Comparison of ENCODE assay signal across 27 mouse cellular contexts in the genomic region with DNA sequence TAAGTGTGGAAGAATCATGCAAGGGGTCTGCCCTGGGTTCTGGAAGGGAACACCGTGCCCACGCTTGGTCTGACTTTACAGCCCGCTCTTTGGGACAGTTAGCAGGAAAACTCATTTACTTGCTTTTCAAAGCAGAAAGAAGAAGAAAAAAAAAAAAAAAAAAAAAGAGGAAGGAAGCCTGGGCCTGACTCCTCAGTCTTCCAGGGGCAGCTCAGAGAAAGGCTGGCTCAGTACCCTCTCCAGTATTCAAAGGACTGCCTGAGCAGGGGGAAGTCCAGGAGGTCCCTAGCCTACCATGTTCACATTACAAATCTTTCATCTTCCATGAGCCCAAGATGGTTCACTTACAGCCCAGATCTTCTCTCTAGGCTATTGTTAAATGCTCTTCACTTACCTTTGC. TPM values are rescaled to one million over a fixed set of nuclear protein-coding genes. Genes with fewer than 3 reads are reported as not detected.
DNase-seq lines count a peak whose midpoint lies in the region; ATAC-seq and TF ChIP-seq lines count a peak whose summit lies in the region.
"Had no signal": no experiment of that assay in that cellular context is flagged by ENCODE, and none has a peak within 500 bp of the region (broad histone marks: within the 10 kb centered on the region; RNA-seq: fewer than 3 reads in every experiment).

No protein-coding gene starts in this region.

- H3K4me3 ChIP-seq in CH12.LX (replicated peaks in 1 of 3; ENCODE audit: low read depth in 2 of 3, low read length in 2 of 3, poor library complexity in 1 of 3) = no peak overlapping the region
- no peak overlapping the region for H3K4me3 ChIP-seq in bone marrow macrophage, adult 2 months (ENCODE audit: insufficient read depth, low read length)
- no peak overlapping the region for H3K4me3 ChIP-seq in hindbrain, embryonic 12.5 days
- H3K4me3 ChIP-seq: embryonic facial prominence, embryonic 13.5 days; embryonic facial prominence, embryonic 15.5 days; erythroblast, embryonic 14.5 days; forebrain, embryonic 10.5 days; forebrain, embryonic 12.5 days had no signal

- no peak for TF ChIP-seq EP300 in CH12.LX (IDR thresholded peaks at IDR 0.05; ENCODE audit: low read length)

- no peak for TF ChIP-seq POLR2A in CH12.LX (IDR thresholded peaks at IDR 0.05; ENCODE audit: low read depth, low read length)
- no peak for TF ChIP-seq POLR2A in bone marrow macrophage, adult 2 months (IDR thresholded peaks at IDR 0.05; ENCODE audit: borderline replicate concordance, low read depth, low read length)

- dilution Hi-C loops in CH12.LX (cut with MboI; ENCODE audit: extremely low pct_ligation_motif_present, extremely low pct_unique_long_range_greater_than_20kb, low sequenced_read_pairs) = no loop called here

- H3K9ac ChIP-seq in CH12.LX (ENCODE audit: insufficient read depth, low read depth) = no peak overlapping the region
- no peak overlapping the region for H3K9ac ChIP-seq in hindbrain, embryonic 12.5 days
- H3K9ac ChIP-seq: embryonic facial prominence, embryonic 13.5 days; embryonic facial prominence, embryonic 15.5 days; forebrain, embryonic 12.5 days had no signal

- 90% methylated on average over 3 of the region's 3 CpGs for WGBS in hindbrain, embryonic 12.5 days

- H3K4me1 ChIP-seq in CH12.LX (ENCODE audit: control insufficient read depth in 1 of 2, insufficient read depth in 2 of 2) = peaks cover 0 to 7% of the 10 kb centered on the region in 2 experiments; a peak in 3 of 4 replicates
- H3K4me1 ChIP-seq in bone marrow macrophage, adult 2 months (ENCODE audit: control insufficient read depth, insufficient read depth, low read length) = peaks cover 11% of the 10 kb centered on the region
- H3K4me1 ChIP-seq in hindbrain, embryonic 12.5 days = no peaks in the 10 kb centered on the region
- H3K4me1 ChIP-seq: embryonic facial prominence, embryonic 13.5 days; embryonic facial prominence, embryonic 15.5 days; forebrain, embryonic 10.5 days; forebrain, embryonic 12.5 days had no signal

- no peak overlapping the region for H3K27ac ChIP-seq in CH12.LX (ENCODE audit: insufficient read depth, low read depth)
- peak overlapping the region; percentile 72 for H3K27ac ChIP-seq in bone marrow macrophage, adult 2 months (ENCODE audit: insufficient read depth, low read depth, low read length)
- no peak overlapping the region for H3K27ac ChIP-seq in hindbrain, embryonic 12.5 days
- H3K27ac ChIP-seq: embryonic facial prominence, embryonic 13.5 days; embryonic facial prominence, embryonic 15.5 days; forebrain, embryonic 10.5 days; forebrain, embryonic 12.5 days had no signal

- ATAC-seq in granulocyte monocyte progenitor cell, adult 5-6 weeks (replicated peaks; ENCODE audit: poor library complexity, severe bottlenecking) = peak; percentile 88
- ATAC-seq in megakaryocyte, adult 5-6 weeks (ENCODE audit: poor library complexity, severe bottlenecking) = 0 out of 2 replicates have a peak, but pooled peaks have one; percentile 35
- ATAC-seq in hindbrain, embryonic 12.5 days (ENCODE audit: low FRiP score) = no peak
- ATAC-seq: activated CD4-positive, CD25-positive, alpha-beta regulatory T cell, adult 4 months; CD4-positive, CD25-positive, alpha-beta regulatory T cell, adult 4 months; forebrain, embryonic 14.5 days; forebrain, embryonic 16.5 days; Patski had no signal

- no peaks in the 10 kb centered on the region for H3K27me3 ChIP-seq in CH12.LX (replicated peaks)
- no peaks in the 10 kb centered on the region for H3K27me3 ChIP-seq in hindbrain, embryonic 12.5 days
- H3K27me3 ChIP-seq: embryonic facial prominence, embryonic 13.5 days; embryonic facial prominence, embryonic 15.5 days; forebrain, embryonic 12.5 days; Patski had no signal

- H3K9me3 ChIP-seq in CH12.LX (replicated peaks; ENCODE audit: low read length) = peaks cover 7% of the 10 kb centered on the region
- 0 out of 2 replicates have a peak, but pooled peaks cover 1% of the 10 kb centered on the region for H3K9me3 ChIP-seq in hindbrain, embryonic 12.5 days (replicated peaks)
- H3K9me3 ChIP-seq: embryonic facial prominence, embryonic 15.5 days had no signal

- TF ChIP-seq CTCF in CH12.LX (conservative IDR thresholded peaks at IDR 0.05 in 1 of 2, IDR thresholded peaks at IDR 0.05 in 1 of 2; ENCODE audit: low read depth in 2 of 2, low read length in 2 of 2) = no peak
- no peak for TF ChIP-seq CTCF in bone marrow macrophage, adult 2 months (IDR thresholded peaks at IDR 0.05; ENCODE audit: low read depth, low read length)

- DNase-seq in CH12.LX (ENCODE audit: extremely low read depth) = no peak
- no peak for DNase-seq in heart, adult 11 months
- no peak for DNase-seq in embryo, embryonic 11 days
- no peak for DNase-seq in right cerebral cortex, adult 2 months (ENCODE audit: low spot score in 2 of 2)
- DNase-seq: adrenal gland, adult 8-10 months; adrenal gland, postnatal 14 days; adrenal gland, postnatal 36 days; B cell, adult 2 months; cerebellum, adult 11 months; cerebellum, adult 18-20 months; cerebellum, adult 8-10 months; cerebellum, postnatal 10 days; cerebellum, postnatal 36 days had no signal

- no peaks in the 10 kb centered on the region for H3K79me2 ChIP-seq in CH12.LX (replicated peaks; ENCODE audit: control insufficient read depth, extremely low read depth, insufficient read depth, poor library complexity, severe bottlenecking)

- in situ Hi-C loops in CH12.LX (cut with MboI; ENCODE audit: low pct_ligation_motif_present, low pct_unique_long_range_greater_than_20kb, low sequenced_read_pairs) = no loop called here

- H3K36me3 ChIP-seq in CH12.LX (replicated peaks in 1 of 2; ENCODE audit: control insufficient read depth in 1 of 2, insufficient read depth in 1 of 2, low read length in 1 of 2) = no peaks in the 10 kb centered on the region
- H3K36me3 ChIP-seq in hindbrain, embryonic 12.5 days = no peaks in the 10 kb centered on the region
- H3K36me3 ChIP-seq: embryonic facial prominence, embryonic 13.5 days; embryonic facial prominence, embryonic 15.5 days; forebrain, embryonic 10.5 days; forebrain, embryonic 12.5 days had no signal

- no peak overlapping the region for H3K4me2 ChIP-seq in CH12.LX (ENCODE audit: insufficient read depth, low read depth, poor library complexity, severe bottlenecking)
- H3K4me2 ChIP-seq in hindbrain, embryonic 12.5 days (replicated peaks) = no peak overlapping the region
- H3K4me2 ChIP-seq: embryonic facial prominence, embryonic 13.5 days; embryonic facial prominence, embryonic 15.5 days; forebrain, embryonic 12.5 days had no signal

- no peak for TF ChIP-seq RAD21 in CH12.LX (IDR thresholded peaks at IDR 0.05; ENCODE audit: low read depth, low read length)

TF ChIP-seq in CH12.LX, 34 proteins besides CTCF, POLR2A, EP300 and RAD21:
- TF ChIP-seq NRF1 (IDR thresholded peaks at IDR 0.05; ENCODE audit: low read depth, low read length) (no peak), POLR2AphosphoS2 (IDR thresholded peaks at IDR 0.05; ENCODE audit: low read depth, low read length) (no peak), ZNF384 (IDR thresholded peaks at IDR 0.05; ENCODE audit: low read depth, low read length) (peak; percentile 49), MXI1 (IDR thresholded peaks at IDR 0.05; ENCODE audit: low read depth, low read length) (no peak), E2F4 (IDR thresholded peaks at IDR 0.05; ENCODE audit: insufficient replicate concordance, low read depth, low read length) (no peak), MAX (IDR thresholded peaks at IDR 0.05; ENCODE audit: low read length) (no peak)

RNA-seq across cellular contexts. Expression of a gene that starts 24.2 kb away (rescaled TPM):
- total RNA-seq in CH12.LX (2012; rRNA removed) = 7.6 and 10.5 TPM in 2 replicates
- total RNA-seq in CH12.LX (2014; rRNA removed) = 24.5 and 24.7 TPM in 2 replicates
- 13.5 and 13.7 TPM in 2 replicates for polyA plus RNA-seq in CH12.LX (2012; ENCODE audit: insufficient read length, low read depth)
- polyA plus RNA-seq in bone marrow macrophage, adult 2 months (2012; ENCODE audit: insufficient read depth, insufficient read length, missing spikeins) = 14.4 and 14.7 TPM in 2 replicates
- 21.2 and 30.4 TPM in 2 replicates for total RNA-seq in granulocyte monocyte progenitor cell, adult 5-6 weeks (2014; fragmentation: Nextera tagmentation)
- 28.7 and 39.6 TPM in 2 replicates for total RNA-seq in granulocyte monocyte progenitor cell, adult 5-6 weeks (2017)
- 30.8 and 32.5 TPM in 2 replicates for total RNA-seq in megakaryocyte, adult 5-6 weeks (2015)
- total RNA-seq in megakaryocyte, adult 5-6 weeks (2017) = 32.8 and 35.7 TPM in 2 replicates
- 20.1 and 24.8 TPM in 2 replicates for polyA plus RNA-seq in hindbrain, embryonic 12.5 days (2016; fragmentation: Nextera tagmentation; extraction: Ambion mirVana)

RNA-seq across cellular contexts. Expression of a gene that starts 48.0 kb away (rescaled TPM):
- total RNA-seq in CH12.LX (2012; rRNA removed) (313 and 333 TPM in 2 replicates), CH12.LX (2014; rRNA removed) (304 and 310 TPM in 2 replicates)
- 310 and 344 TPM in 2 replicates for polyA plus RNA-seq in CH12.LX (2012; ENCODE audit: insufficient read length, low read depth)
- polyA plus RNA-seq in bone marrow macrophage, adult 2 months (2012; ENCODE audit: insufficient read depth, insufficient read length, missing spikeins) = 48.9 and 52.0 TPM in 2 replicates
- 120 and 129 TPM in 2 replicates for total RNA-seq in granulocyte monocyte progenitor cell, adult 5-6 weeks (2014; fragmentation: Nextera tagmentation)
- 173 and 204 TPM in 2 replicates for total RNA-seq in granulocyte monocyte progenitor cell, adult 5-6 weeks (2017)
- total RNA-seq in megakaryocyte, adult 5-6 weeks (2015) = 38.4 and 41.6 TPM in 2 replicates
- 97.3 and 107 TPM in 2 replicates for total RNA-seq in megakaryocyte, adult 5-6 weeks (2017)
- polyA plus RNA-seq in hindbrain, embryonic 12.5 days (2016; fragmentation: Nextera tagmentation; extraction: Ambion mirVana) = 174 and 178 TPM in 2 replicates
